Mouse (Mus musculus) cerebellum, adult 18-20 months (tissue): ENCODE results near the gene Efna2.
A peak's percentile ranks its signal among the peaks of the same experiment; 100 is the strongest.
"Not testable (repeated sequence)": the region's sequence is repeated elsewhere in the genome, so short reads cannot be mapped to it uniquely, and the experiment has no call there.

Experiments used
- DNase-seq, 2 experiments: peaks; one replicate each; pipeline ENCODE4 v3.0.0; 2021

The Efna2 gene

DNA sequence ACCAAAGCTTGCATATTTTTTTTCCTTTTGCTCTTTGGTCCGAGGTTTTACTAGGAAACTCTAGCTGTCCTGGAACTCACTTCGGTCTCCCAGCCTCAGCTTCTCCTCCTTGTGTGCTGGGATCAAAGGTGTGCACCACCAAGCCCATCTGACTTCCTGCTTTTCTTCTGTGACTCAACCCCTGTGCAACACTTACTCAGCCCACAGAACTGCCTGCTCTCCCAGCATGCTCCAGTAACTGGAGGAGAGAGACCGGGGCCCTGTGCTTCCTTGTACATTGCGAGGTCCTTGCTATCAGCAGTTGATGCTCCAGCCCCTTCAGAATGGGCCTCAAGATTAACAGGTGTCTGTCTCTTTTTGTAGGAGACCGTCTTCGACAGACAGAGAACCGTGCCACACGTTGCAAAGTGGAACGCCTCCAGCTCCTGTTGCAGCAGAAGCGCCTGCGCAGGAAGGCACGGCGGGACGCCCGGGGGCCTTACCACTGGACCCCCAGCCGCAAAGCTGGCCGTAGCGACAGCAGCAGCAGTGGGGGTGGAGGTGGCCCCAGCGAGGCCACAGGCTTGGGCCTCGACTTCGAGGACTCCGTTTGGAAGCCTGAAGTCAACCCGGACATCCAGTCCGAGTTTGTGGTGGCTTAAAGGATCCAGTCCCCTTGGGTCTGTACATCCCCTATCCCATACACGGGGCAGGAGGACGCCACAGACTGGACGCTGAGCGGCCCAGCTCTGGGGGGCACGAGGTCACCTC, 23.1 kb upstream of the Efna2 start:
- no peak for DNase-seq

DNA sequence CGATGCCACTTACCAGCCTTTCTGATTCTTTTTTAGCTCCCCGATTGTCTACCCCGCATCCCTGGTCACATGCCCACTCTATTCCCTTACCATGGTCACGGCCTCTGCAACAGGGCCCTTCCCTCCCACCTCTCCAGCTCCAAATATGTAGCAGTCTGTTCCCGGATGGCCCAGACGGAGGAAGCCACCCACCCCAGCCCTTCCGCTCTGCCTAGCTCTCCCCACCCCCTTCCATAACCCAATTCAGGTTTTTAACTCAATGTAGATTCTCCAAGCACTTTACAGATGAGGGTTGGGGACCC, 22.6 kb upstream of the Efna2 start:
- no peak for DNase-seq

DNA sequence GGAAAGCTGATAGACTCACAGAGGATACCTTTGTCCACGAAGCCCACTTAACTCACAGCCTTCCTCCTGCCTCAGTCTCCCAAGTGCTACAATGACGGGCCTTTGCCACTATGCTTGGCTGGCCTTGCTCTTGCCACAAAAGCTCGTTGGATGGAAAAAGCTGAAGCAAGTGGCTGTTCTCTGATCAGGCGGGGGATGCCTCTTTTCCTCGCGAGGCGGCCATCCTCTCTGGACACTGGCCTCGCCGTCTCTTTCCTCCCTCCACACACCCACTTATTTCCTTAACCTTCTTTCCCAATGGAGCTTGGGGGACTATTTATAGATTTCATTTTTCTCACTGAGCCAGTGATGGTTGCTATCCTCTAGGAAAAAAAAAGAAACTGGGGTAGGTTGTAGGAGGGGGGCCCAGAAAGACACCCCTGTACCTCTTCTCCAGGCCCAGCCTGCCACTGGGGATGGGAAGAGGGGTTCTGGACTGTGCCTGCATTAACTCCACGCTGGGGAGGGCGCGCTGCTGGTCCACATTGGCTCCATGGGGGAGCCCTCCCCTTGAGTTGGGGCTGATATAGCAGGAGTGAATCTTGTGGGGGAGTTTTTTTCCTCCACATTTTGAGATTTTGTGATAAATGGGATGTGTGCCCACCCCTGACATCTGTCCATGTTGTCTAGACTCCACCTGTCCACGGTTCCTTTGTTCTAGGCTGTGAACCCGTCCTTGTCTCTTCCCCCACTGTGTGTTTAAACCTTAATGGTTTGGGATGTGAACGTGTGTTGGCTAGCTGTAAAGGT, 21.9 kb upstream of the Efna2 start:
- no peak for DNase-seq

DNA sequence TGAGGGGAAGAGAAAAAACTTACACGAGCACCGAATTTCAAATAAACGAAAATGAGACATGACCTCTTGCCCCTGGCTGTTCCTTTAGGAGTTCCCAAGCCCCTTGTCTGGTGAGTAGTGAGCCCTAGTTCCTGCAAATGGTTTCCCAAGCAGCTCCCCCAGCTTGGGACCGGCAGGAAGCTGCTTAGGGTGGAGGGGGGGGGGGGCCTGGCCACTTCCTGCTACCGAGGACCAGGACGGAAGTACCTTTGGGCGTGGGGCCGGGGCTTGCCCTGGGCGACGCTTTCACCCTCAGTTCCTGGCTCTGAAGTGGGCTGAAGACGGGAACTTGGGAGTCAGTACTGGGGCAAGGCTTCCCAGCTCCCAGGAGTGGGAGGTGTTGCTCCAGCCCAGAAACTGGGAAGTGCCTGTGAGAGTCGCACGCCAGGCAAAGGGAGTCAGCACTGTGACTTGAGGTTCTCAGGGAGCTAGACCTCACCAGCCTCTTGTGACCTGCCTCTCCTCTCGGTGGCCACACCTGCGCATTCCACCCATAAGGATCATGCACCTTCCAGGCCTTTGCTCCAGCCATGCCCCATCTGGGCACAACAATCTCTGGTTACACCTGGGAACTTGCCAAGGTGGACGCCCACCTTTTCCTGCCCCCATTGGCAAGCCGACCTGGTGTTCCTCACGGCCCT, 20.8 kb upstream of the Efna2 start:
- DNase-seq: peak; percentile 29 to 46

DNA sequence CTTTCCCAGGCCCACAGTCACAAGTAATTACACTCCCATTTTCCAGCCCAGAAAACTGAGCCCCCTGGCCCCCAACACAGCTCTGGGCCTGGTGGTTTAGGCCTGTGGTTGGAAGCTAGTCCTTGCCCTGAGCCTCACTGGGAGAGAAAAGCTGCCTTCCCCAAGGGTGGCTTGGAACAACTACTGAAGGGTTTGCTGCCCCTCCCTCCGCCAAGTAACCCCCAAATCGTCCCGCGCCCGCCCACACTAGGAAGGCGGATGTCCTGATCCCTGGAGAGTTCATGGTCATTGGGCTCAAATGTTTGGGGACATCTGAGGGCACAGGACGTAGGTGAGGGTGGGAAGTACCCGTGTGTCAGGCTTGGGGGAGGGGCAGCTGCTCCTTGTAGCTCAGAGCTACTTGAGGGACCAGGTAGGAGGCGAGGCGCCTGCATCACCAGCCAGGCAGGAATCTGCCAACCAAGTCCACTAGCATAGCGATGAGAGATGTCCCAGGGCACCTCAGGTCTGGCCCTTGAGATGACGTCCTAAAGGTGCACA, 20.2 kb upstream of the Efna2 start:
- peak; percentile 54 to 64 for DNase-seq

DNA sequence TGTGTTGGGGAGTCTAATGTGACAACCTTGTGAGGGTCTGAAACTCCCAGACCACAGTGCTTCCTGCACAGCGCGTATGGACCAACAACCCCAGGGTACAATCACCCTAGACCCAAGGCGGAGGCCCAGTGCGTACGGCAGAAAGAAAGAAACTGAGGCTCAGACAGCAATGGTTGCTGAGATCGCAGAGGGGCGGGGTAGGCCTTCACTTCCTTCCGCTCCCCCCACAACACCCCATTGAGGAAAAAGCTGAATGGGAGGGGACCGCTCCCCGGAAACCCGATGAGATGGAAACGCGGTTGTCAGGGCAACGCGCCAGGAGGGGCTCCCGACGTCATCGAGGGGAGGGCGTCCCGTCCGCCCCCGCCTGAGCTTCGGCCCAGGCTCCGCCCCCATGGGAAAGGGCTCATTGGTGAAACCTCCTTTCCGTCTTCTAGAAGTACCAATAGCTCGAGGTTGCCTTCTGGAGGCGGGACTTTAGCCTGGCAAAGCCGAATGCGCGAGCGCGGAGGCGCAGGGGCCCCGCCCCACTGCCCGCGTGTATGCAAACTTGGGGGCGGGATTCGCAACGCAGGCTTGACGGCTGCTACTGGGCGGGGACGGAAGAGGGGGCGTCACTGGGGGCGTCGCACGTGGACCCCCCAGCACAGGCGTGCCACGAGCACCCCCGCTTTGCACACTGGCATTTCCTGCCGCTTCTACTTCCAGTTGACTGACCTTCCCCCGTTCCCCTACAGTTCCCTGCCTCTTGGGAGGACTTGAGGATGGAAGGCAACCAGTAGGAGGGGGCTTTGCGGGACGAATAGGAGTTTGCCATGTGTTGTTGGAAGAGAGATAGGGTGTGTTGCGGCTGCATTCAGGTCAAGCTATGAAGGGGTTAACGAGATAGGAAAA, 19.5 kb upstream of the Efna2 start:
- peak; percentile 97 to 99 for DNase-seq

DNA sequence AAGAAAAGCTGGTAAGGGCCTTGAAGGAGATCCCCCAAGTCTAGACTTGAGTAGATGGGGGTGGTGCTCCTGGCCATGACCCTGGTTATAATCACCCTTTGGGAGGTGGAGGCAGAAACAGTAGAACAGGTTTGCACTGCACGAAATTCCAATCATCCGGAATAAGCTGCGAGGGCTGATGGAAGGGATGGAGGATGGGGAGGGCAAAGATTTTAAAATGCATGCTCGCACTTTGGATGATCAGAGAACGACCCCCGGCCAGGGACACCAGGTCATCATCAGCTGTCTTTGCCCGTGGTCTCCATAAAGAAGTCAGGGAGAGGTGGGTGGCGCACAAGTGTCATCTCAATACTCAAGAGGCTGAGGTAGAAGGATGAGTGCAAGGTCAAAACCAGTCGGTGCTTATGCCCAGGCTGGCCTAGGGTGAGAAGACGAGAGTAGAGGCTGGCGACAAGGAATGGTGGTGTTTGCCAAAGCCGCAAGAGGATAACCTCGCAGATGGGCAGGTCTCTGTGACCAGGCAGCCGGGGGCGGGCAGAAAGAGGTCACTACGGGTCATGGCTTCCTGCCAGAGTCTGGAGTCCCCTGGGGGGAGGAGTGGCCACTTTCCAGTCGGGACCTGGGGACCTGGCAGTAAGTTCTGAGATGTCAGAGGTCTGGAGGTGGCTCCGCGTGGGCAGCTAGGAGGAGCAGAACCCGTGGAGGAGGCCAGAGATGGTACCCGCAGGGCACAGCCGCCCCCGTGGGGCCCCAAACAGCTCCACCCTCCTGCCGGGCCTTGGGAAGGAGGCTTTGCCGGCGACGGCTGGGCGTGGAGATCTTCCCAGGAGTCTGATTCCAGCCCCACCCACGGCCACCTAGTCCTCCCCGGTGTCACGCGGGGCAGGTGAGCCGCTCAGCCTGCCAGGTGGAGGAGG, 18.6 kb upstream of the Efna2 start:
- peak; percentile 61 to 76 for DNase-seq

DNA sequence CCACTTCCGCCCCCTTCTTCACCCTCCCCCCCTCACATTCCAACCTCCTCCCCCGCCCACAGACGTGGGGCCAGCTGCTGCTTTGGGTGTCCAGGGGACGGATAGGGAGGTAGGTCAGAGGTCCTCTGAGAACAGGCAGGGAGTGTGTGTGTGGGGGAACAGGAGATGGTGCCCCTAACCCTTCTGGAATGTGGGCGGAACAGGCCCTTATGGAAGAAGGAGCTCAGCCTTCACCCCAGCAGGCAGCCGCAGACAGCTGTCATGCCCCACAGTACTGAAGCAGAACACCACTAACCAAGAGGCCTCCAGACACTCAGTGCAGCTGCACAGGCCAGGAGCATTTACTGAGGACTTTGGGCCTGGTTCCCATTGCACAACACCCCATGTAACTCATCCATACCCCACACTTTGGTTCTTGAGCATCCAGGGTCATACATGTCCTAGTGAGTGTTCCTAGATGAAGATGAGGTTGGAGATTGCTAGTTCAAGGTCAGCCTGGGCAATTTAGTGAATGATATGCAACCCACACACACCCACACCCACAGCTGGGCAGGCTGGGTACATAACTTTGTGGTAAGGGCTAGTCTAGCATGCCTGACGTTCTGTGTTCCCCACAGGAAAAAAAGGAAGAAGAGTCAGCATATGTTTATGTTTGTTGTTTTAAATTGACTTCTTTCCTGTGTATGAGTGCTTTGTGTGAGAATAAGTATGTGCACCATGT, 17.6 kb upstream of the Efna2 start:
- no peak for DNase-seq

DNA sequence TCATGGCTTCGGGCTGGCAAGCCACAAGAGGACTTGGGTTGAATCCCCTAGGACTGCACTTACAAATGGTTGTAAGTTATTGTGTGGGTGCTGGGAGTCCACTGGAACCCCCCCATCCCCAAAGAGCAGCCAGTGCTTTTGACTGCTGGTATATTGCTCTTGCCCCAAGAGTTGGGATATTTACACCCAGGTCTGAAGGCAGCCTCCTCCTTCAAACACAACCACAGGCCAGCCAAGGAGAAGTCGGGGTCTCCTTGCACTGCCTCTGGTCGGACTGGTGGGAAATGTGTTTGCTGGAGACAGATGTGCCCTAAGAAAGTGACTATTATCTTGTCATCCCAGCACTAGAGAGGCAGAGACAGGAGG, 17.1 kb upstream of the Efna2 start:
- DNase-seq: no peak

DNA sequence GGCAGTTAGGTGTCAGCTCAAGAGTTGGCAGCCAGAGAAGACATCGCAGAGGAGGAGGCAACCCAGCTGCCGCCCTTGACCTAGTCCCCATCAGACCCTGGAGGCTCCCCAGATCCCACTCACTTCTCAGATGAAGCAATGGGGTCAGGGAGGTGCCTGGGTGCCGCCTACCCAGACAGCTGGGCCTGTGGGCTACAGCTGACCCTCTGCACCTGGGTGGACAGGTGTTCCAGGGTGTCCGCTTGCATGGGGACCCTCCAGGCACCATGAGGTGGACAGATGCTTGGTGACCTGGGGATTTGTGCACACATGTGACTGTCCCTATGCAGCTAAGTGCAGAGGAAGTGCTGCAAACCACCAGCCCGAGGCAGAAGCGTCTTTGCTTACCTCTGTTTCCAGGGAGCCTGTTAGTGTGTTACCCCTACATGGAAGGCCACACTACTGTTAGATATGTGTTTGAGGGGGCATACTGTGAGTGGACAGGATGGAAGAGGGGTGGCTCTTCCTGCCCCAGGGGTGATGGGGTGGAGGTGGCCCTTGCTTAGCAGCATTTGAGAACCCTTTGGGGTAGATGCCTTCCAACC, 16.5 kb upstream of the Efna2 start:
- DNase-seq: no peak

DNA sequence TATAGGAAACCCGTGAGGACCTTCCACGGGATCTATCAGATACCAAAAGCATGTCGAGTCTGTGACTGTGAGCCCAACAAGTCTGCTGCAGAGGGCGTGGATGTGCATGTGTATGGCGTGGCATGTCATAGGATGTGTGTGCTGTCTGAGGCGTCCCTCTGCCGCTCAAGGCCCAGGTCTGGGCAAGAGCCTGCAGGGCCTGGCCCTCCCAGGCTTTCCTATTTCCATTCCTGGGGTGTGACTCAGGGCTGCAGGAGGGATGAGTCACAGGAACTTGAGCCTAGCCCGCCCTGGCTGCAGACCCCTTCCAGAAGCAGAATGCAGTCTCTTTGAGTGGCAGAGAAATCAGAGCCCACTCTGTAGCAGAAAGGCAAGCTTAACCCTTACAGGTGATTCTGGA, 15.6 kb upstream of the Efna2 start:
- DNase-seq: peak in 1 of 2 experiments; percentile 37

DNA sequence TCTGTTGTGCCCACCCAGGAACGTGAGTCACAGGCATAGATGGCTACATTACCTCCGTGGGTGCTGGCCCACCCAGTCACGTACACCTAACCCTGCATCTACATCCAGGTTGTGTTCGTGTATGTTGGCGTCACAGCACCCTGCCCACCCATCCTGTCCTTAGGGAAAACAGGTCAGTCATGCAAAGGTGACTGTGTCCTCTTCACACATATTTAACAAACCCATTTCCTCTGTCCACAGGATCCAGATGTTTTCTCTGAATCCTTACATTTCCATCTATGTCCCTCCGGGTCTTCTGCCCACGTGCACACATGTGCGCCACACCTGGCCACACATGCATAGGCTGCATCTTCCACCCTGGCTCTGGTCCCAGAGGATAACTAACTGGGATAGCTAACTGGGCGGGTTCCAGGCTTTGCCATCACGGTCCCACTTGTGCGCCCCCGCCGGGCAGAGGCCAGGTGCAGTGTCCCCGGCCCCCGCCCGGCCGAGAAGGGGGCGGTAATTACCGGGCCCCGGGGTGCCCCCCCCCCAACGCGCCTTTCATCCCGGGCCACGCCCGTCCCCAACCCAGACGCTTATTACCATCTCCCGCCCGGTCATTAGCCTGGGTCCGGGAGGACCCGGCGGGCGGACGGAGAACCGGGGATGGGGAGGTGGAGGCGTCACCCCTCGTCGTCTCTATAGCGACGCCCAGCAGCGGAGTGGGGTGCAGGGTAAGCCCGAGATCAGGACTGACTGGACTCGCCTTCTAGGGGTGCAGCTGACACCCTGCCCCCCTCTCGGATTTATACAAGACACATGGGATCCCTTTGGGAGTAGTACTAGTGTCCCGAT, 14.9 kb upstream of the Efna2 start:
- peak; percentile 60 to 66 for DNase-seq

DNA sequence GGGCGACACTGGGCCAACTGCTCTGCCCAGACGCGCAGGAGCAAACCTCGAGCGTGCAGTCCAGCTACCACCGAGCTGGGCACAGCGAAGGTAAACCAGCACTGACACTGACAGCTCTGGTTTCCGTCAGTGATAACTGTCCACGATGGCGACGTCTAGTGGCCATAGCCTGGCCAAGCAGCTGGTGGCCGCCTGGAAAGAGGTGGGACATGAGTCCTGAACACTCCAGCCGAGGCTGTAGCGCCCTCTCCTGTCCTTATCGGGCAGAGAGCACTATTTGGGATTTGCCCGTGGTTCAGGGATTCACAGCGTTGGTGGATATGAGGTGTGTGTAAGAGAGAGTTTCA, 14.3 kb upstream of the Efna2 start:
- DNase-seq: peak; percentile 98 to 99

DNA sequence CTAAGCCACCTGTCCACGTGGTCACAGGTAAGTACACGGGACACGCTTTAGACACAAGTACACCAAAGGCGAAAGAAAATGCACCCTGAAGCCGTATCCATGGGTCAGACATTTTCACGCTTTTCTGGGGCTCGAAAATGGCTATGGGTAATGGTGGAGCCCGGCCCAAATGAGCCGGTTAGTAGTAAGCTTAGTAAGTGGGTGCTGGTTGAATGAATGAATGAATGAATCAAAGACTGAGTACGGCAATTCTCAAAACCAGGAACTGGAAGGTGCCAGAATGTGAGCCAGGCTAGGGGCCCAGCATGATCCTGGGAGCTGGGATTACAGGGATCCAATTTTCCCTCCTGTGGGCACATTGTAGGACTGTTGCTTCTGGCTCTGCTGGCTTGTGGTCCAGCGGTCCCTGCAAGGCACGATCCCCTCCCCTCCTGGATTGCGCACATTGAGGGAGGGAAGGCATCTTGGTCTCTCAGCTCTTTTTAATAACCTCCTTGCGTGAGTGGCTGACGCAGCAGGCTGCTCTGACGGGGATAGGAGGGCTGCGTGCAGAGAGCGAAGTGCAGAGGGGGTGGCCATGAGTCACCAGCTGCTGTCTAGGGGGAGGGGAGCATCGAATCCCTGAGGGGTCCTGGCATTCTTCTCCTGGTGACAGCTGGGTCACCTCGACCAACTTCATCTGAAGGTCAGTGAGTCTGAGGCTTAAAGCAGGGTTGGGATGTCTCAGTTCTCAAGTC, 13.7 kb upstream of the Efna2 start, which contains the start of gene Cirbp:
Gene Cirbp (plus strand): TSS at position 594 of the 737 bp plus-strand sequence.
- DNase-seq: peak; percentile 60 to 68

DNA sequence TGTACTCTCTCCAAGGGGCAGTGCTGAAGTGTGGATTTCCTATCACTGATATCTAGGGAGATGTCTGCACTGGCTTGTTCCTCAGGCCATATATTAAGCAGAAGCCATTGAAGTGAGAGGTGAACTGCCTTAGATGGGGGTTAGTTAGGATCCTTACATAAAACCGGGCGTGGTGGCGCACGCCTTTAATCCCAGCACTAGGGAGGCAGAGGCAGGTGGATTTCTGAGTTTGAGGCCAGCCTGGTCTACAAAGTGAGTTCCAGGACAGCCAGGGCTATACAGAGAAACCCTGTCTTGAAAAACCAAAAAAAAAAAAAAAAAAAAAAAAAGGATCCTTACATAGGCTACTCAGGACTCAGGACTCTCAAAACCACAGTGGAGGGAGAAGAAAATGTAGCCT, 13.1 kb upstream of the Efna2 start:
- DNase-seq: not testable (repeated sequence)

DNA sequence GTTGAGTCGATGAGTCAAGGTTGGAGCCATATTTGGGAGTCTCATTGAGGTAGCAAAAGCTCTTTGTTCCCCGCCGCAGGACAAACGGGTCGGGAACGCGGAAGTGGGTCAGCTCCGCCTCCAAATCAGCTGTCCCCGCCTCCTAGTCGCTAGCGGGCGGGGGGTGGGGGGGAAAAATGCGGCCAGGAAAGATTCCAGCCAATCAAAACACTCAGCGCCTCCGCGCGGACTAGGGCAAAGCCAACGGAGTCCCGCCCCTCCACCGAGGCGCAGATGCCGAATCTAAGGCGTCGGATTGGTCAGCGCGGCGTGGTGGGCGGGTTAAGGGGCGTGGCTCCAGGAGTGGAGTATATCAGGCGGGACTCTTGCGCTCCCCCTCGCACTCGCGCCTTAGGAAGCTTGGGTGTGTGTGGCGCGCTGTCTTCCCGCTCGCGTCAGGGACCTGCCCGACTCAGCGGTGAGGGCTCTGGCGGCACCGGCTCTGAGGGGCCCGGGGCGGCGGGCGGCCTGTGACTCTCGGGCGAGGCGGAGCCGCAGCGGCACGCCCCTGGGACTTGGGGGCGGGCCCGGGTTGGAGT, 11.7 kb upstream of the Efna2 start:
- peak; percentile 99 for DNase-seq

DNA sequence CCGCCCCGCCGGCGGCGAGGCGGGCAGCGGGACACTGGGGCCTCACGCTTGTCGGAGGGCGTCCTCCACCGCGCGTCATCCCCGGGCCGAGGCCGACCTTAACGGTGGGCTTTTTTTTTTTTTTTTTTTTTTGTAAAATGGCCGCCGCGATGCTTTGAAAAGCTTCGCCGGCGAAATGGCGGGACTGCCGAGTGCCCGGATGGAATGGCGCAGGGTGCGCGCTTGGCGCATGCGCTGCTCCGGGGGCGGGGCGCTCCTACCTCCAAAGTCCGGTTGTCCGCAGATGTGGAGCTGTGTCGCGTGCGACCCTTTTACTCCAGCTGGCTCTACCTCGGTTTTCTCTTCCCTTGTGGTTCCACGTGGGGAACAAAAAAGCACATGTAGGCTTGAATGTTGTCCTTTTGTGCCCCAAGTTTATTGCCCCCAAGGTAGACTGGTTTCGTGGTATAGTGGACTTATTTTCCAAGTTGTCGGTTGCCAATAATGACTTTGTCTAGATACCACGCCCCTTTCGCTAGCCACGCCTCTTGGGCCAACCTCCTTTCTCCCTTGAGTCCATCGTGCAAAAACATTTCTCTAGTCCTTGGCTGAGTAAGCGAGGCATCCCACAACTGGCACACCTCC, 11.1 kb upstream of the Efna2 start:
- peak; percentile 90 to 96 for DNase-seq

DNA sequence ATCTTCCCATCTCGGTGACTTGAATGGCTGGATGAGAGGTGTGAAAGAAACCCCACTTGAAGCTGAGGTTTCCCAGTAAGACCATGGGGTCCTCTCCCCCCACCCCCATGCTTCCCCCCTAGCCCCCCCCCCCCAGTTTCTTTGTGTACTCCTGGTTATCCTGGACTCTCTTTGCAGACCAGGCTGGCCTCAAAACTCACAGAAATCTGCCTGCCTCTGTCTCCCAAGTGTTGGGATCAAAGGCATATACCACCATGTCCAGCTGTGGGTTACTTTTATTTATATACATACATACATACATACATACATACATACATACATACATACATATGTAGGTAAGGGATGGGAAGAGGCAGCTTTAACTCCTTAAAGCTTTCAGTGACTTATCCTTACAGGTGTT, 10.2 kb upstream of the Efna2 start:
- DNase-seq: no peak
